ENCODE assay signal across 10 mouse cellular contexts in genomic region chr9:63720715-63721114, GRCm38 (mm10). TPM values are rescaled to one million over a fixed set of nuclear protein-coding genes. Genes with fewer than 3 reads are reported as not detected.
DNase-seq lines count a peak whose midpoint lies in the region; ATAC-seq and TF ChIP-seq lines count a peak whose summit lies in the region.
"Had no signal": no experiment of that assay in that cellular context is flagged by ENCODE, and none has a peak within 500 bp of the region (broad histone marks: within the 10 kb centered on the region; RNA-seq: fewer than 3 reads in every experiment).

No protein-coding gene starts in this region.

- TF ChIP-seq CTCF in MEL (IDR thresholded peaks at IDR 0.05 in 2 of 3, conservative IDR thresholded peaks at IDR 0.05 in 1 of 3; ENCODE audit: control insufficient read depth in 1 of 3, insufficient read depth in 1 of 3, low read depth in 2 of 3, low read length in 3 of 3, poor library complexity in 1 of 3, severe bottlenecking in 1 of 3): no peak
- no peak for TF ChIP-seq CTCF in gastrocnemius, adult 2 months (IDR thresholded peaks at IDR 0.05)

- H3K4me3 ChIP-seq in kidney, embryonic 14.5 days (ENCODE audit: low read length): no peak overlapping the region
- 0 out of 4 replicates have a peak overlapping the region, but pooled peaks of 1 of the 2 experiments have one; percentile 0 for H3K4me3 ChIP-seq in MEL (ENCODE audit: control insufficient read depth in 1 of 2, insufficient read depth in 1 of 2, low read depth in 2 of 2, low read length in 2 of 2)
- H3K4me3 ChIP-seq in liver, embryonic 13.5 days (replicated peaks): no peak overlapping the region
- H3K4me3 ChIP-seq in stomach, embryonic 15.5 days (replicated peaks): no peak overlapping the region
- H3K4me3 ChIP-seq in gastrocnemius, adult 2 months: no peak overlapping the region
- no peak overlapping the region for H3K4me3 ChIP-seq in hindbrain, embryonic 11.5 days (ENCODE audit: low read depth, low read length)
- H3K4me3 ChIP-seq: midbrain, embryonic 12.5 days had no signal

- peak overlapping the region; percentile 56; the same call in 1 of the 2 replicates for H3K27ac ChIP-seq in kidney, embryonic 14.5 days (ENCODE audit: low read depth, low read length)
- H3K27ac ChIP-seq in MEL (ENCODE audit: control insufficient read depth, low read depth, low read length): peak overlapping the region; percentile 84
- peak overlapping the region; percentile 15; the same call in 1 of the 2 replicates for H3K27ac ChIP-seq in liver, embryonic 13.5 days
- peak overlapping the region; percentile 66; the same call in 1 of the 2 replicates for H3K27ac ChIP-seq in stomach, embryonic 15.5 days
- H3K27ac ChIP-seq in gastrocnemius, adult 2 months: no peak overlapping the region
- no peak overlapping the region for H3K27ac ChIP-seq in hindbrain, embryonic 11.5 days (ENCODE audit: low read depth, low read length)
- H3K27ac ChIP-seq: midbrain, embryonic 12.5 days had no signal

- no peak overlapping the region for H3K9ac ChIP-seq in kidney, embryonic 14.5 days (ENCODE audit: low read depth, low read length)
- H3K9ac ChIP-seq in MEL (ENCODE audit: control insufficient read depth, low read depth, low read length, poor library complexity, severe bottlenecking): peak overlapping the region; percentile 52
- 0 out of 2 replicates have a peak overlapping the region, but pooled peaks have one; percentile 27 for H3K9ac ChIP-seq in liver, embryonic 13.5 days
- H3K9ac ChIP-seq in stomach, embryonic 15.5 days: no peak overlapping the region
- H3K9ac ChIP-seq in hindbrain, embryonic 11.5 days (ENCODE audit: low read depth, low read length): no peak overlapping the region
- H3K9ac ChIP-seq: midbrain, embryonic 12.5 days had no signal

- H3K4me1 ChIP-seq in kidney, embryonic 14.5 days (ENCODE audit: control insufficient read depth, insufficient read depth, low read length): peaks cover 63% of the 10 kb centered on the region
- peaks cover 19 to 37% of the 10 kb centered on the region in 2 experiments for H3K4me1 ChIP-seq in MEL (ENCODE audit: control insufficient read depth in 1 of 2, insufficient read depth in 2 of 2, low read length in 2 of 2)
- H3K4me1 ChIP-seq in liver, embryonic 13.5 days (replicated peaks): peaks cover 73% of the 10 kb centered on the region
- H3K4me1 ChIP-seq in stomach, embryonic 15.5 days: peaks cover 51% of the 10 kb centered on the region
- H3K4me1 ChIP-seq in hindbrain, embryonic 11.5 days (replicated peaks; ENCODE audit: control insufficient read depth, insufficient read depth, low read length): peaks cover 2% of the 10 kb centered on the region; the same call in 1 of the 2 replicates

- intact Hi-C loops in gastrocnemius, adult 2 months (cut with DNase I): no loop called here

- WGBS in kidney, embryonic 14.5 days: 33% methylated on average over 6 of the region's 6 CpGs
- 14% methylated on average over 6 of the region's 6 CpGs for WGBS in liver, embryonic 13.5 days (ENCODE audit: insufficient replicate concordance)
- WGBS in stomach, embryonic 15.5 days: 41% methylated on average over 6 of the region's 6 CpGs
- 75% methylated on average over 6 of the region's 6 CpGs for WGBS in hindbrain, embryonic 11.5 days

- H3K36me3 ChIP-seq in kidney, embryonic 14.5 days (ENCODE audit: control insufficient read depth, insufficient read depth, low read length): no peaks in the 10 kb centered on the region
- peaks cover 0 to 15% of the 10 kb centered on the region in 2 experiments; a peak in 2 of 4 replicates for H3K36me3 ChIP-seq in MEL (ENCODE audit: control insufficient read depth in 1 of 2, insufficient read depth in 2 of 2, low read length in 2 of 2)
- H3K36me3 ChIP-seq in liver, embryonic 13.5 days: no peaks in the 10 kb centered on the region
- no peaks in the 10 kb centered on the region for H3K36me3 ChIP-seq in stomach, embryonic 15.5 days
- H3K36me3 ChIP-seq in hindbrain, embryonic 11.5 days (ENCODE audit: control insufficient read depth, insufficient read depth, low read length): no peaks in the 10 kb centered on the region
- H3K36me3 ChIP-seq: midbrain, embryonic 12.5 days had no signal

- H3K4me2 ChIP-seq in kidney, embryonic 14.5 days (replicated peaks; ENCODE audit: low read depth, low read length): no peak overlapping the region
- peak overlapping the region; percentile 0; the same call in 1 of the 2 replicates for H3K4me2 ChIP-seq in liver, embryonic 13.5 days
- no peak overlapping the region for H3K4me2 ChIP-seq in stomach, embryonic 15.5 days
- no peak overlapping the region for H3K4me2 ChIP-seq in hindbrain, embryonic 11.5 days (replicated peaks; ENCODE audit: low read depth, low read length)
- H3K4me2 ChIP-seq: midbrain, embryonic 12.5 days had no signal

- TF ChIP-seq RAD21 in MEL (IDR thresholded peaks at IDR 0.05; ENCODE audit: low read depth, low read length): no peak

- H3K27me3 ChIP-seq in kidney, embryonic 14.5 days (ENCODE audit: control insufficient read depth, insufficient read depth, low read length): no peaks in the 10 kb centered on the region
- no peaks in the 10 kb centered on the region for H3K27me3 ChIP-seq in MEL (ENCODE audit: control insufficient read depth in 1 of 2, insufficient read depth in 2 of 2, low read length in 2 of 2)
- no peaks in the 10 kb centered on the region for H3K27me3 ChIP-seq in liver, embryonic 13.5 days
- no peaks in the 10 kb centered on the region for H3K27me3 ChIP-seq in stomach, embryonic 15.5 days (replicated peaks)
- no peaks in the 10 kb centered on the region for H3K27me3 ChIP-seq in hindbrain, embryonic 11.5 days (ENCODE audit: control insufficient read depth, insufficient read depth, low read length)
- H3K27me3 ChIP-seq: midbrain, embryonic 12.5 days had no signal

- no peak; a peak in 1 of 4 replicates for TF ChIP-seq POLR2A in MEL (IDR thresholded peaks at IDR 0.05; ENCODE audit: control insufficient read depth in 1 of 2, insufficient read depth in 1 of 2, low read depth in 1 of 2, low read length in 2 of 2, poor library complexity in 1 of 2)

- no peaks in the 10 kb centered on the region for H3K79me2 ChIP-seq in MEL (ENCODE audit: control insufficient read depth, insufficient read depth, low read length, poor library complexity)

- TF ChIP-seq EP300 in MEL (IDR thresholded peaks at IDR 0.05; ENCODE audit: low read depth in 1 of 2, low read length in 2 of 2): peak in 1 of 2 experiments; percentile 7; a peak in 1 of 4 replicates

- H3K9me3 ChIP-seq in kidney, embryonic 14.5 days (ENCODE audit: control insufficient read depth, low read length): no peaks in the 10 kb centered on the region
- H3K9me3 ChIP-seq in MEL (replicated peaks; ENCODE audit: insufficient read depth, low read length): no peaks in the 10 kb centered on the region
- no peaks in the 10 kb centered on the region for H3K9me3 ChIP-seq in liver, embryonic 13.5 days (replicated peaks)
- H3K9me3 ChIP-seq in stomach, embryonic 15.5 days: no peaks in the 10 kb centered on the region
- H3K9me3 ChIP-seq in hindbrain, embryonic 11.5 days (ENCODE audit: control insufficient read depth, low read length): no peaks in the 10 kb centered on the region
- H3K9me3 ChIP-seq: midbrain, embryonic 12.5 days had no signal

- ATAC-seq in kidney, embryonic 14.5 days (ENCODE audit: low FRiP score, low TSS enrichment): no peak
- ATAC-seq in liver, embryonic 13.5 days (ENCODE audit: low read depth): peak; percentile 61
- peak; percentile 5; the same call in 1 of the 2 replicates for ATAC-seq in stomach, embryonic 15.5 days (ENCODE audit: insufficient read depth, low FRiP score, low read depth)
- no peak for ATAC-seq in hindbrain, embryonic 11.5 days (ENCODE audit: low FRiP score)

- DNase-seq in kidney, postnatal 4 days: no peak
- peak; percentile 62 for DNase-seq in MEL (ENCODE audit: low read depth, low spot score)
- no peak for DNase-seq in liver, embryonic 13.5 days
- DNase-seq in gastrocnemius, adult 2 months: no peak
- no peak for DNase-seq in cerebellum, postnatal 14 days
- no peak for DNase-seq in hindbrain, embryonic 11.5 days (ENCODE audit: low spot score)
- DNase-seq: right cerebral cortex, adult 18-20 months had no signal

TF ChIP-seq in MEL, 35 proteins besides CTCF, POLR2A, EP300 and RAD21:
- TF ChIP-seq GATA1 (IDR thresholded peaks at IDR 0.05; ENCODE audit: low read depth, low read length): peak; percentile 42; the same call in 1 of the 2 replicates
- TF ChIP-seq NELFE (IDR thresholded peaks at IDR 0.05; ENCODE audit: low read depth, low read length): no peak
- TF ChIP-seq BHLHE40 (IDR thresholded peaks at IDR 0.05; ENCODE audit: borderline replicate concordance, low read depth, low read length): no peak
- TF ChIP-seq TAL1 (IDR thresholded peaks at IDR 0.05; ENCODE audit: low read length): no peak
- no peak for TF ChIP-seq TBP (IDR thresholded peaks at IDR 0.05; ENCODE audit: low read depth, low read length)
- TF ChIP-seq ETS1 (IDR thresholded peaks at IDR 0.05; ENCODE audit: low read depth, low read length): no peak

RNA-seq across cellular contexts. Expression of gene Smad3, which starts 37.1 kb away (rescaled TPM):
- 17.6 and 21.2 TPM in 2 replicates for polyA plus RNA-seq in kidney, embryonic 14.5 days (2014; fragmentation: Nextera tagmentation; extraction: Ambion mirVana)
- total RNA-seq in MEL (2012; rRNA removed): 7.1 and 7.5 TPM in 2 replicates
- polyA plus RNA-seq in MEL (2012; ENCODE audit: insufficient read depth in 1 of 2, insufficient read length in 2 of 2, low read depth in 1 of 2, low replicate concordance in 2 of 2, missing spikeins in 1 of 2): 10 to 100 TPM in 1 of 2 experiments, not detected in 1; 10.2 TPM
- 2.7 and 3.0 TPM in 2 replicates for polyA plus RNA-seq in liver, embryonic 13.5 days (2015; fragmentation: Nextera tagmentation; extraction: Ambion mirVana)
- polyA plus RNA-seq in stomach, embryonic 15.5 days (2015; fragmentation: Nextera tagmentation; extraction: Ambion mirVana): 17.5 and 19.6 TPM in 2 replicates
- total RNA-seq in gastrocnemius, adult 2 months (2021): 10 to 100 TPM; 61.7 to 75.3 TPM
- polyA plus RNA-seq in hindbrain, embryonic 11.5 days (2014; fragmentation: Nextera tagmentation; extraction: Ambion mirVana): 13.9 and 16.0 TPM in 2 replicates

Comparison
In these comparisons a context has a peak if more than half of its experiments do, and no peak if none do; other contexts are left out.
1. ATAC-seq: peak in liver, embryonic 13.5 days (single experiment) and stomach, embryonic 15.5 days (single experiment); none in kidney, embryonic 14.5 days (single experiment) and hindbrain, embryonic 11.5 days (single experiment).
2. H3K27ac ChIP-seq: peak in kidney, embryonic 14.5 days (single experiment), MEL (single experiment), liver, embryonic 13.5 days (single experiment) and stomach, embryonic 15.5 days (single experiment); none in gastrocnemius, adult 2 months (single experiment) and hindbrain, embryonic 11.5 days (single experiment).
3. H3K9ac ChIP-seq: peak in MEL (single experiment) and liver, embryonic 13.5 days (single experiment); none in kidney, embryonic 14.5 days (single experiment), stomach, embryonic 15.5 days (single experiment) and hindbrain, embryonic 11.5 days (single experiment).